Mouse (Mus musculus) stomach, embryonic 16.5 days (tissue): ENCODE data around the gene Adgrf1. TPM values are rescaled to one million over a fixed set of nuclear protein-coding genes. Genes with fewer than 3 reads are reported as not detected.

Experiments used
- ATAC-seq: fragments of 200-750 bp; cut with Nextera tagmentation; 2 replicates; pipeline ENCODE4 v1.8.0; 2017; ENCODE audit warnings: moderate number of reproducible peaks, moderate TSS enrichment; ENCODE audit not compliant: insufficient read depth, low FRiP score
- H3K27ac ChIP-seq: fragments of 300-500 bp; sonication (generic); 2 replicates; pipeline ENCODE4 v1.5.1; 2014; ENCODE audit warnings: low read length
- H3K27me3 ChIP-seq: fragments of 300-500 bp; sonication (generic); 2 replicates; pipeline ENCODE4 v1.6.1; 2014; ENCODE audit warnings: low read length, control low read depth, mixed read lengths; ENCODE audit not compliant: control insufficient read depth, insufficient read depth
- H3K36me3 ChIP-seq: fragments of 300-500 bp; sonication (generic); 2 replicates; pipeline ENCODE4 v1.6.1; 2014; ENCODE audit warnings: low read length; ENCODE audit not compliant: control insufficient read depth, insufficient read depth
- H3K4me1 ChIP-seq: fragments of 300-500 bp; sonication (generic); 2 replicates; pipeline ENCODE4 v1.6.1; 2014; ENCODE audit warnings: low read length, control low read depth, mixed read lengths; ENCODE audit not compliant: control insufficient read depth, insufficient read depth
- H3K4me2 ChIP-seq: fragments of 300-500 bp; sonication (generic); 2 replicates; pipeline ENCODE4 v1.6.1; 2014; ENCODE audit warnings: low read depth, low read length, mixed read lengths
- H3K4me3 ChIP-seq: fragments of 300-500 bp; sonication (generic); replicated peaks from 2 replicates; pipeline ENCODE4 v1.5.1; 2014; ENCODE audit warnings: mild to moderate bottlenecking, low read length
- H3K9ac ChIP-seq: fragments of 300-500 bp; sonication (generic); 2 replicates; pipeline ENCODE4 v1.6.1; 2014; ENCODE audit warnings: low read length
- H3K9me3 ChIP-seq: fragments of 300-500 bp; sonication (generic); replicated peaks from 2 replicates; pipeline ENCODE4 v1.6.1; 2016; ENCODE audit warnings: low read length, control low read depth; ENCODE audit not compliant: control insufficient read depth
- WGBS: fragments of 180-500 bp; shearing (Covaris S2); extraction: QIAGEN DNeasy Blood & Tissue Kit; methylation state at CpG from one replicate; pipeline ENCODE4 v1.1.7; 2014; 5-methylcytosine and 5-hydroxymethylcytosine counted together
- polyA plus RNA-seq: library from polyadenylated mRNA; unstranded; fragments of >200 nt; fragmentation: Nextera tagmentation; extraction: Ambion mirVana; gene quantifications from 2 replicates; pipeline ENCODE4 v1.2.1, GENCODE M21; 2015

Gene Adgrf1
- polyA plus RNA-seq, 1 experiment from 2014 or later: 0.14 TPM

DNA sequence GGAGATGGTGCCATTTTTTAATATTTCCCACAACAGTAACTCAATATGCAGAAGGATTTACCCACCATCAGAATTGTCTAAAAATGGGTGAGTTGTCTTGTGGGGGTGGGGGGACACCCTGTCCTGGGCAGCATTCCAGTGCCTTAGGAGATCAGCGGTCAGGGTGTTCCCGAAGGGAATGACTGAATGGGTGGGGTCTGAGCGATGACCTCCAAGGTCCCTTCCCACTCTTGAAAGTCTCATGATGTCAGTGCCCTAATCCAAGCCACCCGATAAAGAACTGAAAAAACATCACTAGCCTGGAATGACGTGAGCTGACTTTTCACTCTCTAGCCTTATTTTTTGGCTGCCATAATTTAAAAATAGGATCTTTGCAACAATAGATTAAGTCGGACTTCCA lies 95.2 kb downstream of the Adgrf1 start:
- WGBS: 69% methylated on average over 6 of the region's 6 CpGs
- no peaks in the 10 kb centered on the region for H3K27me3 ChIP-seq
- no peak overlapping the region for H3K9ac ChIP-seq
- no peaks in the 10 kb centered on the region for H3K4me1 ChIP-seq
- no peak for ATAC-seq
- H3K36me3 ChIP-seq: no peaks in the 10 kb centered on the region
- no peaks in the 10 kb centered on the region for H3K9me3 ChIP-seq
- H3K4me2 ChIP-seq: no peak overlapping the region
- H3K27ac ChIP-seq: no peak overlapping the region
- H3K4me3 ChIP-seq: no peak overlapping the region

DNA sequence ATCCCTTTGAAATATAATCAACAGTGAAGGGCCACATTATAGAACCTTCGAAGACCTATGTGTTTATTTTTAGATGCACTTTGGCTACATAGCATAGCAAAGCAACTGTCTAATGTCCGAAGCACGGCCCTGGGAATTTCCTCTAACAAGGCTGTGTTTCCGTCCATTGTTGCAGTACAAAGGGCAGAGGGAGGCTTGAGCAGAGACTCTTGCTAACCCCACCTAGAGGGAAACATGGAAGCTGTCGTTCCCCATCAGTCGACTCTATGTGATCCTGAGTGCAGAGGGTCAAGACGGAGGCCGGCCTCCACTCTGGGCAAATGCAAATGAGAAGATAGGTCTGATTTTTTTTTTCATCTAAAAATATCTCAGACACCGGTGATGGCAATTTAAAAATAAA lies 96.4 kb downstream of the Adgrf1 start:
- H3K4me2 ChIP-seq: no peak overlapping the region
- H3K27ac ChIP-seq: no peak overlapping the region
- no peak overlapping the region for H3K4me3 ChIP-seq
- no peaks in the 10 kb centered on the region for H3K27me3 ChIP-seq
- H3K9me3 ChIP-seq: no peaks in the 10 kb centered on the region
- no peaks in the 10 kb centered on the region for H3K36me3 ChIP-seq
- ATAC-seq: no peak
- WGBS: 66% methylated on average over 9 of the region's 9 CpGs
- no peak overlapping the region for H3K9ac ChIP-seq
- H3K4me1 ChIP-seq: no peaks in the 10 kb centered on the region

DNA sequence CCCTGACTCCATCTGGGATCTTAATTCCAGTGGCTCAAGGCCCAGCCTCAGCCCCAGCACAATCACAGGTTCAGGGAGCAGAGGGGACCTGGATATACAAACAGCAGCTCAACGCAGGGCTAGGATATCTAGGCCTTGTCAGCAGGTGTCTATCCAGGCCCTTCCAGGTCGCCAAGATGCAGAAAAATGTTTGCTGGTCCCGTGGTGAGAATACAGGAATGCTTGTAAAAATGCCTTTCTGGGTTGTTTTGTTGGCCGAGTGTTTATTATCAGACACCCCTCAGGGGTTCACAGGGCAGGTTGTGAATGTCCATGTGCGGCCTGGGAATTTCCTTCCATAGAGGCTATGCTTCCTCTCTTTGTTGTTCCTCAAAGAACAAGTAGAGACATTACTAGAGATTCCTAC lies 98.0 kb downstream of the Adgrf1 start:
- Histone ChIP-seq H3K4me2 (no peak overlapping the region), H3K27me3 (no peaks in the 10 kb centered on the region), H3K4me3 (no peak overlapping the region), H3K4me1 (no peaks in the 10 kb centered on the region), H3K9me3 (no peaks in the 10 kb centered on the region), H3K9ac (no peak overlapping the region), H3K36me3 (no peaks in the 10 kb centered on the region), H3K27ac (peak overlapping the region; percentile 2; the same call in 1 of the 2 replicates)
- 55% methylated on average over 5 of the region's 5 CpGs for WGBS
- no peak; the same call in 1 of the 2 replicates for ATAC-seq

GRCm38 (mm10) chr17:43372604-43373003 lies 102.5 kb downstream of the Adgrf1 start:
- no peak for ATAC-seq
- H3K36me3 ChIP-seq: no peaks in the 10 kb centered on the region
- H3K4me2 ChIP-seq: no peak overlapping the region
- H3K27ac ChIP-seq: no peak overlapping the region
- no peak overlapping the region for H3K9ac ChIP-seq
- 68% methylated on average over 4 of the region's 4 CpGs for WGBS
- no peak overlapping the region for H3K4me3 ChIP-seq
- H3K9me3 ChIP-seq: no peaks in the 10 kb centered on the region
- H3K4me1 ChIP-seq: no peaks in the 10 kb centered on the region
- no peaks in the 10 kb centered on the region for H3K27me3 ChIP-seq

DNA sequence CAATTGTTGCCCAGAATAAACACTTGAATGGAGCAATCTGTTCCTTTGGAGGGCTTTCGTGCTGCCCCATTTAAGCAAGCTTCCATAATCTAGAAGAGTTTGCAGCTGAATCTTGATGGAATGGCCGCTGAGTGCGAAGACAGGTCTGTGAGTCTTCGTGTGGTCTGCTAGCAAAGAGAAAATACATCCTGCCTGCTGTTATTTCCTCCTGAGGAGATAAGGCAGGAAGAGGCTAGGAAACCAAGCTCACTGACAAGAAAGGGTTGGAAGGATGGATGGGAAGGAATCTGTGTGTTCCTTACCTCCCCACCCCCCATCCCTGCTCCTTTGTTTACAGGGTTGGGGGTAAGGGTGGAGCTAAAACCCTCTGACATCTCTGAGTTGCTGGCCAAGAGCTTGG lies 103.9 kb downstream of the Adgrf1 start:
- ATAC-seq: no peak
- no peaks in the 10 kb centered on the region for H3K27me3 ChIP-seq
- H3K9ac ChIP-seq: no peak overlapping the region
- H3K27ac ChIP-seq: no peak overlapping the region
- H3K36me3 ChIP-seq: no peaks in the 10 kb centered on the region
- H3K4me1 ChIP-seq: no peaks in the 10 kb centered on the region
- WGBS: 26% methylated on average over 4 of the region's 4 CpGs
- no peak overlapping the region for H3K4me3 ChIP-seq
- H3K4me2 ChIP-seq: no peak overlapping the region
- no peaks in the 10 kb centered on the region for H3K9me3 ChIP-seq

Other genes starting within 250 kb of the Adgrf1 start
- gene Adgrf5, start 90.1 kb downstream of the Adgrf1 start, polyA plus RNA-seq: 16.0 and 16.3 TPM in 2 replicates
- gene Mep1a, start 232.5 kb downstream of the Adgrf1 start, polyA plus RNA-seq: 2.8 and 3.3 TPM in 2 replicates